Mouse (Mus musculus) cerebellum, adult 11-12 months (tissue): Measurements from ENCODE around the gene Mbd6.
A peak's percentile ranks its signal among the peaks of the same experiment; 100 is the strongest.

Experiments
- DNase-seq: peaks from one replicate; pipeline ENCODE4 v3.0.0; 2022

Gene Mbd6

DNA sequence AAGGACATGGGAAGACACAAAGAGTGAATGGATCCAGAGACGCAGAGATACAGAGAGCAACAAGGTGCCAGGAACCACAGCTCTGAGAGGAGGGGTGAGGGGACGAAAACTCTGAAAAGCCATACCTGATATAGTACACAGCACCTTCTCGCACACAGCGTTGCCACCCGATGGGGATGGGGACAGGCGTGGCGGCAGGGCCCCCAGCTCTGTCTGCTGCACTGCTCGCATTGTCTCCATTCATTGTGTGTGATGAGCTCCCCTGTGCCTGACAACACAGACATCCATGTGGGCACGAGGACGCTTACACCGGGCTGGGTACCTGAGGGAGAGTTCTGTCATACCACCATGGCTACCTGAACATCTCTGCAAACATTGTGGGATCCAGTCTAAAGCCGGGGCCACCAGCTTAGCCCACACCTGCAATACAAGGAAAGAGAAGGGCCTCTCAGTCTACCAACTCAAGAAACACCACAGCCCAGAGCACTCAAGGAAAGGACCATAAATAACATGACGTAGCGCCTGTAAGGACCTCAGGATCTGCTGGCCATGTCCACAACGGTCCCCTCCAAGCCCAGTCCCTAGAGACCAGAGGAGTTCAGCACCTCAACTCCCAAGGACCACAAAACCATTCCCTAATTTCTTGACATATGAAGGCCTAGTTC lies 1.4 kb downstream of the Mbd6 start:
- peak; percentile 62 for DNase-seq

GRCm38 (mm10) chr10:127286730-127287129 lies 2.1 kb downstream of the Mbd6 start:
- DNase-seq, result peak; percentile 72

DNA sequence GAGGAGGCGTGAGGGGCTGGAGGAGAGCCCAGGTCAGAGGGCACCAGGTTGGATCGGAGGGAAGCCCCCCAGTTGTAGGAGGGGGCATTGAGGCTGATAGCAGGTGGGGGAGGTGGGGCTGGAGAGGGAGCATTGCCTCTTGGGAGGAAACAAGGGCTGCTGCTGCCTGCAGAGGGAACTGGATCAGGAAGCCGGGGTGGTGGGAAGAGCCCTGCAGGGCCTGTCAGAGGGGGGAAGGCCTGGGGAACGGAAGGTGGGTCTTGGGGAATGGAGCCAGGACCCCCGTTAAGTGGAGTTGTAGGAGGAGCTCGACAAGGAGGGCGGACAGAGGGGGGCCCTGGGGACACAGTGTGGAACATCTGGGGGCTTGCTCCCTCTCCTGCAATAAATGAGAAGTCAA lies 2.6 kb downstream of the Mbd6 start:
- DNase-seq, result peak; percentile 61

GRCm38 (mm10) chr10:127285644-127286043 lies 3.2 kb downstream of the Mbd6 start:
- peak; percentile 58 for DNase-seq

GRCm38 (mm10) chr10:127284724-127285500 lies 3.9 kb downstream of the Mbd6 start:
- DNase-seq, result peak; percentile 42

- DNase-seq, result peak; percentile 45
Observed at GRCm38 (mm10) chr10:127284105-127284622, 4.7 kb downstream of the Mbd6 start.

DNA sequence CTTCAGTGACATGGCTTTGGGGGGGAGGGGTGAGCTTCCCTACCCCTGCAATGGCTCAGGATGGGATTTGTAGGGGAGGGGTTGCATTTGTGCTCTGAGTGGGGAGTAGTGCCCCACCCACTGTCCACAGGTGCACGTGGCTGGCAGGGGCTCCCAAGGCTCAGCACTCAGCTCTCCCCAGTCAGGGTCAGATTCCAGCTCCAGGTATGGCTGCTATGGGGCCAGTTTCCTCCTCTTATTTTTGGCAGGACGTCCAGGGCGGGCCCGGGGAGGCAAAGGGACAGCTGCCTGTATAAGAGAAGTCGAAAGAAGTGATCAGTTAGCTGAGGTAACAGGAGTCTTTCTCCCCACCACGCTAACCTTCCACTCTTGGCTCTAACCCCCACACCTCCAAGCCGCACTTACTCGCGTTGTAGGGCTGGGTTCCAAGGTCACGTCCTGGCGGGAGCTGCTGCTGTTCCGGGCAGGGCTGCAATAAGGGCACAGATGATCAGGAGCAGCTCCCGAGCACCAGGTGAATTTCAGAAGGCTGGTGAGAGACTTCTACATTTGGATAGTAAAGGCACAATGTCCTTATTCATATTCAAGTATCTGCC lies 6.1 kb downstream of the Mbd6 start:
- peak; percentile 38 for DNase-seq

DNA sequence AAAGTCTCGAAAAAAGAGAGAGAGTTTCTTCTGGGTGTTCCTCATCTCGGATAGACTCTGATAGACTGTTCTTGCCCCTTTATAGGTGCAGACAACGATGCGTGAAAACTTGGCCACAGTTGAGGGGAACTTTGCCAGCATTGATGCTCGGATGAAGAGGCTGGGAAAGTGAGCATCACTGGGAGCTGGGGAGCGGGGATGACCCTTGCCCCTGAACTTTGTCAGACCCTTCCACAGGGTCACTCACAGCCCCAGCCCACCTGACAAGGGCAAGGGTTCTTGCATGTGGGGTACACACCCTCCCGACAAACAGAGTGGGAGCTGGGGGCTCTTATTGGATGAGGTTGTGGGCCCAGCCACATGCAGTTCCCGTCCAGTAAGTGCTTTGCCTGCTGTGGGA lies 7.5 kb downstream of the Mbd6 start:
- DNase-seq, result no peak

GRCm38 (mm10) chr10:127279730-127280129 lies 9.1 kb downstream of the Mbd6 start:
- no peak for DNase-seq

DNA sequence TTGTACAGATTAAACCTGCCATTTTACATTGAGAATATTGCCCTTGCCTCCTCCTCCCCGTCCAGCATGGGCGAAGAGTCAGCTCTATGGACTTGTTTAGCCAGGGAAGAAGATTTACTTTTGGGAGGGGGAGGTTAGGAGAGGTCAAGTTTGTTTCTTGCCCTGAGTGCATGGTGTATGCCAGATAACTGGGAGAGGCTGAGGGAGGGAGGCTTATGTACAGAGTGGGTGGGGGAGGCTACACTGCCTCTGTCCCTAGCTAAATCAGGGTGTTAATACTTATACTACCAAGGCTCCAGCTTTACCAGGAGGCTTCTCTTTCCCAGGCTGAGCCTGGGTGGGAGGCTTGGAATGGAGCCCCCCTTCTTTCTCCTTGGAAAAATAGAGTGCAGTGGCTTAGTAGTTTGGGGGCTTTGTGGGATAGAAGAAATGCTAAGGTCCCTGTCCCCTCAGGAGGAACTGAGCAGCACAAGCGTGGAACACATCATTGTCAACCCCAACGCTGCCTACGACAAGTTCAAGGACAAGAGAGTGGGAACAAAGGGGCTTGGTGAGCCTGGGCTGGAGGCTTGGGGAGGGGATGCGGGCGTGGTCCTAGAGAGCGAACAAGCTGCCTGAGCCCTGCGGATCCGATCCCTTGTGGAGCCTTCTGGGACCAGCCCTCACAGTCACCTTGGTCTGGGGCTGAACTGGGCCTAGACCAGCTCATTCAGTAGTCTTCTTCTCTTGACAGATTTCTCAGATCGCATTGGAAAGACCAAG lies 14.4 kb downstream of the Mbd6 start:
- no peak for DNase-seq

- no peak for DNase-seq
Observed at GRCm38 (mm10) chr10:127272371-127272770, 16.4 kb downstream of the Mbd6 start.

- DNase-seq, result no peak
Observed at GRCm38 (mm10) chr10:127269884-127270283, 18.9 kb downstream of the Mbd6 start.

DNA sequence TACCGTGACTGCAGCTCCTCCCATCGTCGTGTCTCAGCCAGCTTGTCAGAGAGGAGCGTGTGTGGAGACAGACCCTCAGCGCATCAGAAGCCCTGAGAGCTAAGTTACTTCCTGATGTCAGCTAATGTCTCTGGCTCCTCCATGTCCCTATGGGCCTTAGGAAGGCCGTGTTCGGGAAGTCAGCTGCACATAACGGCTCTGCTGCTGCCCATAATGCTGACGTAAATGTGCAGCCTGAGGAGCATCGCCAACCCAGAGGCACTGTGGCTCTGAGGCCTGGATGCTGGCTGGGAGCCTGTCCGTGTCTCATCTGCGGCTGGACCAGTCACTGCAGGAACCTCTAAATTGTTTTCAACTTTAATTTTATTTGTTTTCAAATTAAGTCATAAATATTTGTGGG lies 19.8 kb downstream of the Mbd6 start:
- DNase-seq, result no peak

- DNase-seq, result peak; percentile 29
Observed at GRCm38 (mm10) chr10:127268401-127268800, 20.4 kb downstream of the Mbd6 start.

GRCm38 (mm10) chr10:127267318-127267717 lies 21.5 kb downstream of the Mbd6 start:
- peak; percentile 48 for DNase-seq

DNA sequence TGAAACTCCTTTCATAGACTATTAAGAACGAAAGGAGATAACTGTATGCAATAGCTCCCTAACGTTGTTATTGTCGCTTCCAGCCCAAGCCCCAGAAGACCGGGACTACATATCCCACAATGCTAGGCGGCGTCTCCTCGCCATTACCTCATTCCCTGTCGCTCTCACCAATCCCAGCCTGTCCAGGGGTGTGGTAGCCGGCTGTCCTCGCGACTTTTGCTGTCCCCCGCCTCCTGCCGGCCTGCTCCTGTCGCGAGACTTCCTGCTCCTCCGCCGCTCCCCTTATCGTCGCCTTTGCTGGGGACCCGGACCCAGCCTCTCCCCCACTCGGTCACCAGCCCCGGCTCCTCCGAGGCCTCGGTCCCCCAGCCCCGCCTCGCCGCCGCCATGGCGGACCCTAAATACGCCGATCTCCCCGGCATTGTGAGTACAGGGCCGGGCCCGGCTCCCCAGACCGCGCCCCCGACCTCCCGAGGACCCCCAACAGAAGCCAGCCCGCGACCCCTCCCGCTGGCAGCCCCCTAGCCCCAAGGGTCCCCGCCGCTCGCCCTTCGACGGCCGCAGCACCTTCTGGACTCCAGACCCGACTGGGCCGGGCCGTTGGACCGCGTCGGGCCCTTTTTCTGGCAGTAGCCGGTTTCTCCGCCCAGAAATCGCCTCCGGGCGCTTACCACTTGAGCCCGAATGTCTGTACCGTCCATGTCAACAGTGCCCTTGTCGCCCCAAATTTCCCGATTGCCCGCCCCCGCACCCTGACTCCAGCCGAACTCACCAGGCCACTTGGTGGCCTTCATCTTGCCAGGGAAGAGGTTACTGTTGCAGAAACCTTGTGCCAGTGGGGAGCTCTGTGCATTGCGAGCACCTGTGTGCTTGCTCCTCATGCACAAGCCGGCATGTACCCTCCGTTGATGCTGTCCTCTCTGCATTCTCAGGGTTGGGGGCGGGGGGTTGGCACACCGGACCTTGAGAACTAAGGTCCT lies 22.4 kb downstream of the Mbd6 start, which contains the start of gene Dctn2:
TSS of gene Dctn2 (plus strand) at position 257 of the 980 bp plus-strand sequence.
- peak; percentile 96 for DNase-seq

DNA sequence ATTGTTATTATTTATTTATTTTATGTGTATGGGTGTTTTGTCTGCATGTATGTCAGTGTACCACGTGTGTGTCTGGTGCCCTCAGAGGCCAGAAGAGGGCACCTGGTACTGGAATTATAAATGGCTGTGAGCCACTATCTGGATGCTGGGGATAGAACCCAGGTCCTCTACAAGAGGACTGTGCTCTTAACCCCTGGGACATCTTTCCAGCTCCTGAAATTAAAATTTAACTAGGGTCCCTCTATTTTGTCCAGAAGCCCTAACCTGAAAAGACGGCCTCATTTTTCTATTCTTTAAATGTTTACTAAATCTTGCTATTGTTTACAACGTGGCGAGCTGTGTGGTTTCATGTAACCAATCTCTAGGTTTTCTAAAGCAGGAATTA lies 23.1 kb downstream of the Mbd6 start:
- peak; percentile 56 for DNase-seq

DNA sequence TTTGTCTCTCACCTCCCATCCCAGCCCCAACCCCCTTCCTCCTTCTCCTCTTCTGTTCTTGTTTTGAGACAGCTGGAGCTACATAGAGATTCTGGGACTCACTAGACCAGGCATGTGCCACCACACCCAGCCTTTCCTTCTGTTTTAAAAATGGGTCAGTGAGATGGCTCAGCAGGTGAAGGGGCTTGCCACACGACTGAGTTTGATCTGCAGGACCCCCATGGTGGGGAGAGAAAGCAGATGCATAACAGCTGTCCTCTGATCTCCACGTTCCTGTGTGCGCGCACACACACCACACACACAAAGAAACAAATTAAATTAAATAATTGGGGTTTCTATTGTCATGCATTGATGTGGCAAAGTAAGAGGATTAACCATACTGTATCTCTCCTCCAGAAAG lies 23.8 kb downstream of the Mbd6 start:
- DNase-seq, result peak; percentile 45

- DNase-seq, result peak; percentile 57
Observed at GRCm38 (mm10) chr10:127264336-127264735, 24.5 kb downstream of the Mbd6 start.

DNA sequence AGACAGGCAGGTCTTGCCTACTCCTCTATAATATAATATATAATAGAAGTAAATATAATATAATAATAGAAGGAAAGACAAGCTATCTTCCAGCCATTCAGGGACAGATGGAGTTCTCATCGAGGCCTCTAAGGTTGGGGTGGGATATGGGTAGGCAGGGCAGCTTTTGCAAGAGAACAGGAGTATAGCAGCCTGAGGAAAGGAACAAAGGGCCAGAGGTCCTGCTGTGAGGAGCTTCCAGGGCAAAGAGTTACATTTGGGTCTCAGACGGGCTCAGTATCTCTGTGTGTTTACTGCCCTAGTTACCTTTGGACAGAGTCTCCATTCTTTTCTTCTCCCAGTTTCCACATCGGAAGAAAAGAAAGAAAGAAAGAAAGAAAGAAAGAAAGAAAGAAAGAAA lies 25.2 kb downstream of the Mbd6 start:
- DNase-seq, result peak; percentile 30

GRCm38 (mm10) chr10:127262548-127263398 lies 26.0 kb downstream of the Mbd6 start, which contains the start of gene Kif5a:
Gene Kif5a (minus strand): TSS chr10:127263348.
- peak; percentile 86 for DNase-seq
